Mouse (Mus musculus): ENCODE results near the gene Epha5. TPM values are rescaled to one million over a fixed set of nuclear protein-coding genes. Genes with fewer than 3 reads are reported as not detected.

Epha5 gene
- 1 to 10 TPM; 6.2 to 8.1 TPM for total RNA-seq (2021)
- long read RNA-seq, experiment 1, result 0 reads
- long read RNA-seq, experiment 2, partial matches to known transcripts, result 0 of 4 reads
- long read RNA-seq, experiment 2, other reads (novel, unspliced or antisense), result 4 of 4 reads

DNA sequence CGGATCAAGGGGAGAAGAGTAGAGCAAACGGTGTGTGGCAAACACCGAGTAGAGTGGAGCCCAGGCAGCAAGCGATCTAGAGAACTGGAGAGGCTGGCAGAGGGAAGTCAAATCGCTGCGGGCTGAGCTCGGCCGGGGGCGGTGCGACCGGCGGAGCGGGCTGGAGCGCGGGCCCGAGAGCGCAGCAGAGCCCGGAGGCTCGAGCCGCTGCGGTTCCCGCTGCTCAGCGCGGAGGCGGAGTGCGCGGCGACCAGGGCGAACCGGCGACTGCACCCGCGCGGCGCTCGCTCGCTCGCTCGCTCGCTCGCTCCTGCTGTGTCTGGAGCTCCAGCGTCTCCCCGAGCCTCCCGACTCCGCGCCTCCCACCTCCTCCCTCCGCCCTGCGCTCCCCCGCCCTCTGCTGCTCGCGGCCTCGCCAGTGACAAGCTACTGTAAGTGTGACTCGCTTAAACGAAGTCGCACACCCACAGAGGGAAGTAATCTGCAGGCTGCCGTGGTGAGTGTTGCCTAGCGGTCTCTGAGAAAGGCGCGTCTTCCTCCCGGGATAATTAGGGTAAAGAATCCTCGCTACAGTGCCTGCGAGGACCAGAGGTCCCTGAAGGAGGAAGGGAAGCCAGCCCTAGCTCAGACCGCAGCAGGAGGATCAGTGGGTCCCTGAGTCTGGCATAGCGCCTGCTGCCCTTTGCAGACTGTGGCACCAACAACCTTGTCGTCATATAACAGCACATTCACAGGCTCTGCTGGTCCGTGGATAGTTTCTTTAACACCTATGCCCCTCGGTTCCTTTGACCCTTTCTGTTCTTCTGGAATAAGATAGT lies at the start of gene Epha5:
TSS of gene Epha5 (minus strand) at position 321 of the 818 bp plus-strand sequence.
- peak; percentile 13 to 30 for DNase-seq (ENCODE audit: low spot score in 2 of 2)

DNA sequence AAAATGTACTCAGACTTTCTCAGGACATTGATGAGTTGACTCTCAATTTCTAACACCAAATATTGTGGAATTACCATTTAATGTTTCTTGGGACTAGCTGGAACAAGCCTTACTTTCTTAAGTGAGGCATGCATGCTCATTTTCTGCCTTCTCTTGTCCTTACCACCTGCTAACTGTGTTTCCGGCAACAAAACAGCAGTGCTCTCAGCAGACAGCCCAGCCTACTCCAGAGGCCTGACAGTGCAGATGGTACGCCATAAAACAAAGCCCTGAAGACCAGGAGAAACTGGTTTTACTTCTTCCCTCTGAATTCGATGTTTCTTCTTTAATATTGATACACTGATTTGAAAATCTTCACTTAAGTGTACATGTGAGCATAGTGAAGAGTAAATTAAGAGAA lies 39.0 kb upstream of the Epha5 start:
- no peak for DNase-seq (ENCODE audit: low spot score in 2 of 2)

DNA sequence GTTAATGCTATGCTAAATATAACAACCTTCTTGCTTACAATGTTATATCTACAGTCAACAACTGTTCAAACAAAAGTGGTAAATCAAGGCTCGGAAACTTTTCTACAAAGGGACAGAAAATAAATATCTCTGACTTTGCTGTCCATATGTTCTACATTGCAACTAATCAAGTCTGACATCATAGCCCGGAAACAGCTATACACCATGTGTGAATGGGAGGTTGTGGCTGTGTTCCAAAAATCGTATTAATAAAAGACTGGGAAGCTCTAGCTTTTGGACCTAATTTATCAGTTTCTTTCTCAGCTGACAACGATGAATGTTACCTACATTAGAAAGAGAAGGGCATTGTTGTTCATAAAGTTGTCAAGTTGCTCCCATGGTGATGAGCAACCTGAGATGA lies 37.5 kb upstream of the Epha5 start:
- DNase-seq (ENCODE audit: low spot score in 2 of 2), result no peak

DNA sequence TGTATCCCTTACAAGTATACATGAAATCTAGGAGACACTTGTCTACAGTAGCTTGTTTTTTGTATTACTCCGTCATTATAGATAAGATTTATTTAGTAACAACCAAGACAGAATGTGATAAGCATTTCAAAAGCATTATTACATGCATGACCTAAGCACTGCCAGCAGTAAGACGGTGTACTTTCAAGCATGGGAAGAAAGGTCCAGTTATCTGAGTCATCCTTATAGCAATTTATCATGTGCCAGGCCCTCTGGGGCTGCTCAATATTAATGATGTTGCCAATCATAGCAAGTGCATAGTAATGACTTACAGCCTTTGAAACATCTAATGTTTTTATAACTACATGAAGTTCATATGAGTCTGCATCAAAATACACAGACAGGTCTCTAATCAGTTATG lies 36.7 kb upstream of the Epha5 start:
- no peak for DNase-seq (ENCODE audit: low spot score in 2 of 2)

DNA sequence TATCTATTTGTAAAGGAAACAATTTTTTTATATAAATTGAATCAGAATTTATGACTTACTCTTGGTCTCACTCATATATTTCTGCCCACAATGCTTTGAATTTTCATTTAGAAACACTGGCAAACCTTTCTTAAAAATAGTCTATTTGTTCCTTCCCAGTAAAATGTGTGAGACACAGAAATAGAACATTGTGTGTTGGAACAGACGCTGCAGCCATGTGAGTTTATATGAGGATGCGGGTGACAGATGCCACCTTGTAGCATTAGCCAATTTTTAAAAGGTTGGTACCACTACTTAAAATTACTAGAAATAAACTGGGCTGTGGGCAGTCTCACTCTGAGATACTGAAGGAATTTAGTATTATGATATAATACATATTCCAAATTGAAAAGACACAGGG lies 23.1 kb upstream of the Epha5 start:
- DNase-seq (ENCODE audit: low spot score in 2 of 2), result no peak

DNA sequence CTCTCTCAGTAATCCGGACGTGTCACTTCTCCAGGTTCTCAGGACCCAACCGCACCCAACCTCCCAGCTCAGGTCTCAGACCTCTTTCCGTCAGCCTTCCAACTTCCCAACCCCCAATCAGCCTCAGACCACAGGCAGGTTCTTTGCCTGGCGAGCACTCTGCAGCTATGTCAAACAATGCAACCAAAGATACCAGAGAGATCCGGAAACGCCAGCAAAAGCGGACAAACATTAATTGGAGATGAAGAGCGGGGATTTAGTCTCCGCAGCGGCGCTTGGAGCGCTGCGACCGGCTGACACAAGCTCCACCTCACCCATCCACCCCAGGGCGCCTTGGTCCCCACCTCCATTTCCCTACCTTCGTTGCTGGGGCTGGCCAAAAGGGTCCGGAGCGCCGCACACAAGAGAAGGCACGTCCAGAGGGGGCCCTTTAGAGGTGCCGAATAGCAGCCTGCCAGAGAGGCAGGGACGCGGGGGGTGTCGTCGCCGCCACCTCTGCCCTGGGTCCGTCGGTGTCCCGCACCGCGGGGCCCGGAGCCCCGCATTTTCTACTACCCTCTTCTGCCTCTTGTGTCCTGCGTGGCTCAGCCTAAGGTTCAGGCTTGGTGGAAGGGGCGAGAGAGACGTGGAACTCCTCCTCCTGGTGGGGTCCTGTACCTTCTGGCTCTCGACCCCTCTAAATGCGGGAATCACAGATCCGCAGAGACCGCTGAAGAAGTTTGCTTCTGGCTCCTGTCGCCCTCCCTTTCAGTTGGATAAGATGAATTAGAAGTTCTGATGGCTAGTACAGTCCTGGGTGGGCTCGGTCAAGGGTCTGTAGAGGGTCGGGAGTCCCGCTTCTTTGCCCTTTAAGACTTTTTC lies 991 bp downstream of the Epha5 start:
- no peak for DNase-seq (ENCODE audit: low spot score in 2 of 2)

DNA sequence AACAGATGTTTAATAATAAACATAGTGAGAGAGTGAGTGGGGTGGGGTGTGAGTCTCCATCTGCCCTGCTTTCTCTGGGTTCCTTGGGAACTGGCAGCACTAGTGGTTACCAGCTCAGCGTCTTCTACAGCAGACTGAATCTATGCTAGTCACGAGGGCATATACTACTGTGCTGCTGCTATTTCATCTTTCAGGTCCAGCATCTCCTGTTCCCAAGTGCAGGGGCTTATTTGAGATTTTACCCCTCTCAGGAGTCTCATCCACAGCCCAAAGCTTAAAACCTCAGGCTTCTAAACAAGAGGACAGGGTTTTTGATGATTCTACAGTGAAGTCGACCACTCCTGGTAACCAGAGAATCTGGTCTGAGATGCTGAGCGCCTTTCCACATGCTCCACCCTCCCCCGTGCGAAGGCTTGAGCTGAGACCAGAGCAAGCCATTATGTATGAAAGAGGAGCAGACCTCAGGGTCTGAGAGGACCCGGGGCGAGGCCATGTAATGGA lies 2.2 kb downstream of the Epha5 start:
- no peak for DNase-seq (ENCODE audit: low spot score in 2 of 2)

DNA sequence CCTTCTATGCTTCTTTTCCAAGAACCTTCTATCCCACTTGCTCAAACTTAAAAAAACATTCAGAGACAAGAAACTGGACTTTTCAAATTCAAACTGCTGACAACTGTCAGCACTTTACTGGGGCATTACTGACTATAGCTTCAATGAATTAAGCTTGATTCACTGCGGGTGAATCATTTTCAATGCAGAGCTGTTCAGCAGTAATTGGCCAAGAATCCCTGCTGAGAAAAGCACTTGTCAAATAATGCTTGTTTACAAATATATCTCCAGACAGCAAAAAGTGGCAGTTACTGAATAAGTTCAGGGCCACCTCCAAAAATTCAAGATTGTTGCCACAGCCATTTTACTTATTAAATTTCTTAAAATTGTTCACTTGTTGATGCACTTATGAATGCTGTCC lies 4.2 kb downstream of the Epha5 start:
- no peak for DNase-seq (ENCODE audit: low spot score in 2 of 2)

DNA sequence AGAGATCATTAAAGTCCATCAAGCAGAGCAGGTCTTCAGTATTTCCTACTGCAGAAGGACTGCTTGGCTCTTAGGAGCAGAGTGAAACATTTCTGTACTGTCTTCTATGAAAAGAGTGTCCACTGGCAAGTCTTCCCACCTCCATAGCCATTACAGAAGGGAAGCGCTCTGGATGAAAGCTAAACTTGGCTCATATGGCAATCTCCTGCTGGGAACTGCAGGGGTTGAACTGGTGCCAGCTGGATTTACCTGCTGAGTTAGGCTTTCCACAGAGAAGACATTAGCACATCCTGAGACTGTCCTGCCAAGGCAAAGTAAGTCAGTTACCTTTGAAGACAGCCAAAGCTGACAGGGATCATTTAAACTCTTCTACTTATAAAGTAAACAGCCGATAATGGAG lies 8.8 kb downstream of the Epha5 start:
- no peak for DNase-seq (ENCODE audit: low spot score in 2 of 2)

DNA sequence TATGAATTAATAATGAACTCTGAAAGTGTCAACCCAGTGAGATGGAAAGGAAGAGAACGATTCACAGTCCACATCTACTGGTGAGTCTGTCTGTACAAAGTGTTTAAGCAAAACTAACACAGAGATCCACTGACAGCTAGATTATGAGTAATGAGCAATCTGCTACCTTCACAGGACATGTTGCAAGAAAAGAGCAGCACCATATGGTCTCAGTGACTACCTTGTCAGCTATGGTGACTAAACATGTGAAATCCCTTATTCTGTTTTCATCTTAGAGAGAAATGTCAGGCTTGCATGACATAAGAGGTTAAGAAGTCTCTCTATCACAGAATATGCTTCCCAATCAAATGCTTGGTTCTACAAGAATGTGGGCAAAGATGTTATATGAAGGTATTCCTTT lies 20.1 kb downstream of the Epha5 start:
- DNase-seq (ENCODE audit: low spot score in 2 of 2), result no peak

DNA sequence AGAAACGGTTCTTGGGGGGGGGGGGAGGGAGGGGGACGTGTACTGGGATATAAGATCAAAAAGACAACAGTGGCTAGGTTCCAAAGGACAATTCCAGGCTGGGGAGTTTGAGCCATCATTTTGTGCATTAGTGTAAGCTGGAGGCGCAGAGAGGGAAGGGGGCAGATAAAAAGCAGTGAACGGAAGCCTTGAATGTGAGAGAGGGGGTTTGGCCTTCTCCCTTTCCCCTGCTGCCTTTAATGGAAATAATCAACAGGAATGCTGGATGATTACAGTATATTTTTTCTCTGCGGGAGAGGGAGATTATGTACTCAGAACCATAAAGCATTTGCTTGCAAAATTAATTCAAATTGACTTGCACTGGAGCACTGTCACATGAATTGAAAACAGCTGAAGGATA lies 51.8 kb downstream of the Epha5 start:
- DNase-seq (ENCODE audit: low spot score in 2 of 2), result no peak

DNA sequence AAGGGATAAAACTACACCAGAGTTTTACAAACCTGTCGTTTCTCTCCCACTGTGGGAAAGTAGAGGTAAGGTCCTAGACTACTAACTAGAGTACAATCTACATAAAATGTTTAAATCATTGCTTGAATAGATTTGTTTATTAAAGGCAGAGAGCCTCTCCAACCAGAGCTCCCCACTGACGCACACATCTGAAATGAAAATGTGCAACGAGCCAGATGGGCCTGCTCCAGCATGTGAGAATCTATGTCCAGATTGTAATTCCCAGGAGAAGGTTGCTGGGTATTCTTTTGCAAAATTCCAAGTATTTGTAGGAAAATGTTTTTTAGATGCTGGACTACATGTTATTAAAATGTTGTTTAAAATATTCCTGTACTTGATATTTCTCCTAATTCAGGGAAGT lies 57.8 kb downstream of the Epha5 start:
- no peak for DNase-seq (ENCODE audit: low spot score in 2 of 2)

DNA sequence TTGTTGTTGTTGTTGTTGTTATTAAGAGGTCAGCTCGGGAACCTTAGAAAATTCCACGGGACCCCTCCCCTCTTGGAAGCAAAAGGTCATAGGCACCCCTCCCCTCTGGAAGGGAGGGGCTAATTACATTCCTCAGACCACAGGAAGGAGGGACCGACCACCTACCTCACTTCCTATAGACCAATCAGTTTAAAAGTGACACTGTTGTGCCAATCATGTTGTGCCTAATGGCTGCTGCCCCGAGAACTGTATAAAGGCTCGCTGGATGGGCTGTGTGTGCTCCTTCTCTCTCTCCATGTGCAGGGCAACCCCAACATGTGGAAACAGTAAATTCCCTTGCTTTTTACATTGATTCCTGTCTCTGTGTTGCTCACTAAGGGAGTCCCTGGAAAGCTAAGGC lies 64.1 kb downstream of the Epha5 start:
- no peak for DNase-seq (ENCODE audit: low spot score in 2 of 2)

DNA sequence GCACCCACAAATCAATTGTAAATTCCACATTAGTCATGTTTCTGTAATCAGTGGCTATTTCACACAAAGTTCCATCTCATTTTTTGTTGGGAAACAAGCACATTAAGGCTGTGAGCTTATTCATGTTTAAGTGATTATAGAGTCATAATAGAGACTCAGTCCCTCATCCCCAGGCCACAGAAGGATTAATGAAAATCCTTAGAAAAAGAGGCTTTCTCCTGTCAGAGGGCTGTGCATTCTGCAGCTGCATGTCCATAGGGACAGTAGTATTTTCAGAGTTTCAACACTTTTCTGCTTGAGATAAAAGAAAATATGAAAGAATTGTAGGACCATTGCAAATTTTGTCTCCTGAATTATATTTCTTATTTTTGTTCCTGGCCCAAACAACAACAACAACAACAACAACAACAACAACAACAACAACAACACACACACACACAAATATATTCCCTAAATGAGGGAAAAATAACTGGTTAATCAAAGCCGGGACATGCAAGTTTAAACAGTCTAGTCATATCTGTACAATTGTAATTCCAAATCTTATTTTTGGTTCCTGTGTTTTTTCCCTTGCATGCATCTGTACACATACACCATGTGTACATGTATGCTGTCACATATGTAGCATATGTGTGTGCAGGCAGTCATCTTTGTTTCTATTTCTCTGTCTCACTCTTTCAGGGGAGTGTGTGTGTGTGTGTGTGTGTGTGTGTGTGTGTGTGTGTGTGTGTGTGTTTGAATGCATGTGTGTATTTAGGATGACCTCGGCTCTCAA lies 70.3 kb downstream of the Epha5 start:
- no peak for DNase-seq (ENCODE audit: low spot score in 2 of 2)

DNA sequence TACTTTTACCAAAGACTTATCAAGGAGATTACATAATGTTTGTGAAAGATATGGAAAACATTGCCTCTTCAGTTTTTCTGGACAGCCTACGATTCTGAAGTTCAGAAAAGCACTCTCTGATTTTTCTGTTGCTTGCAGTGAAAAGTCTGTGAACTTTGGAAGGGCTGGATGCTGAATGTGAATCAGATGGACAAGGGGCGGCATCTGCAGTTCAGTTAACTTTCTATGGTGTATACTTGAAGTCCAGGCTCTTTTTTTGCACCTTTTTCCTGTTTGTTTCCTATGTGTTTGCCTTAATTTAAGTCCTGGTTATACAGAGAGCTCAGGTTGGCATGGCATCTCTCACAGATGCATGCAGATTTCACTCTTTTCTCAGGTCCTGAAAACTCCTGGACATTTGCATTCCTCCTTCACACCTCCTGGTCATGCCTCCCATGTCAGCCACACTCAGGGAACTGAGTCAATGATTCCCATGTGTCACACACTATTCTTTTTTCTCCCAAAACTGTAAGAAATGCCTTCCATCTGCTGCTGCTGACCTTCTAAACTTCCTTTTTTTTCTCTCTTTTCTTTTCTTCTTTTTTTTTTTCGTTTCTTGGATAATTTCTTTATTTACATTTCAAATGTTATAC lies 81.2 kb downstream of the Epha5 start:
- DNase-seq (ENCODE audit: low spot score in 2 of 2), result no peak

DNA sequence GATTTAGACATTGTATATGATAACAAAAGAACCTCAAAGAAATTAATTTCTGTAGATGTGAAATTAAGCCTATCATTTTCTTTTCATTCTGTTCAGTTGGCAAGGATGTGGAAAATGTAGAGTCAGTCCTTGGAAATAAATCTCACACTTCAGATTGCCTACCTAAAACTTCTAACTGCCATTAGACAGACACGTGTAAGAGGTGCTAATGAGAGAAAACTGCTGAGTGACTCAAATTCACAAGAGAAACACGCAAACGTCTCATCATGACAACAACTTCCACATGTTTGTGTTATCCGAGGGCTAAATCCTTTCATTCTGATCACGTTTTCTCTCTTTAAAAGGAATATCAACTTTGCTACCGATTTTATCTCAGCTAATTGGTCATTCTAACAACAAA lies 82.7 kb downstream of the Epha5 start:
- DNase-seq (ENCODE audit: low spot score in 2 of 2), result no peak

DNA sequence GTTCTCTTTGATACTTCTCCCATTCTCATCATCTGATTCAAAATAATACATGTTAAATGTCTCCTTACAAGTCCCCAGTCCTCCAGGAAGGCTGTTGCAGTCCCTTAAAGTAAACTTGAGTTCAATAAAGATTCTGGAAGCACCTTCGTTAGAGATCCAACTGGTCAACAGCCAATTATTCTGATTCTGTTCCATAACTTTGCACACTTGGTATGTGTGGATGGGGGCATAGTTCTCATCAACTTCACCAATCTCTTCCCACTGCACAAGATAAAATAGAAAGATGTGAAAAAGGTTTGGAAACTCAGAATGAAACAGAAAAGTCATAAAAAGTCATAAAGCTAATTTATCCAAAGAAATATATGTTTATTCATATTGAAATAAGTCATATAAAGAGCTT lies 85.6 kb downstream of the Epha5 start:
- no peak for DNase-seq (ENCODE audit: low spot score in 2 of 2)

DNA sequence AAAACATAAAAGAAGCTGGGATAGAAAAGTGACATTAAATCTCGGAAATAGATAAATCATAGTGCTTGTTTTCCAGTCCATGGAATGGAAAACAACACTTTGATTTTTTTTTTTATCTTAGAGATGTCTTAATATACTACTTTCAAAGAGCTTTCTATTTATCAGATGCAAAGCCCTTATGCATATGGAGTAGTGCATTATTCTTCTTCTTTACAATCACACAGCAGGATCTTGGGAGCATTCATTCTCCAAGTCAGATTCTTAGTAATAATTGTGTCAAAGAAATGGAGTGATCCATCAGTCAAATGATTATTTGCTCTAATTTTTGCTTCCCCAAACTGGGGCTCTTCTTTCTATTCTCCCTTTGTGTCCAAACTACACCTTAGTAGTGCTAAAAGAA lies 96.6 kb downstream of the Epha5 start:
- no peak for DNase-seq (ENCODE audit: low spot score in 2 of 2)

DNA sequence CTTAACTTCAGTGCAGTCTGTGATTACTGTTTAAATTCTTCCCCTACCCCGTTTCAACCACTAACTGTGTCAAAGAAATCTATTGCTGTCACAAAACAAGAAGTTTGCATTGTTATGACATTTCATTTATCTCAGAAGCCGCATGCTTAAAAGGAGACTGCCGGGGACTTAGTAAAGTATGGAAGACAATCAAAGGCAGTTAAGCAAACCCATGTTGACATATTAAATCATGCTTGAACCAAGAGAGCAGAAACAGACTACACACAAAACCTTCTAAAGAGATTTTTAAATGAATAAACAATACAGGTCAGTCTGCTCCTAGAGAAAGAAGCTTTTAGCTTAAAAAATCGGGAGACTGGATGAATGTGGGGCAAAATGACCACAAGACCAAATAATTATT lies 97.0 kb downstream of the Epha5 start:
- DNase-seq (ENCODE audit: low spot score in 2 of 2), result no peak

DNA sequence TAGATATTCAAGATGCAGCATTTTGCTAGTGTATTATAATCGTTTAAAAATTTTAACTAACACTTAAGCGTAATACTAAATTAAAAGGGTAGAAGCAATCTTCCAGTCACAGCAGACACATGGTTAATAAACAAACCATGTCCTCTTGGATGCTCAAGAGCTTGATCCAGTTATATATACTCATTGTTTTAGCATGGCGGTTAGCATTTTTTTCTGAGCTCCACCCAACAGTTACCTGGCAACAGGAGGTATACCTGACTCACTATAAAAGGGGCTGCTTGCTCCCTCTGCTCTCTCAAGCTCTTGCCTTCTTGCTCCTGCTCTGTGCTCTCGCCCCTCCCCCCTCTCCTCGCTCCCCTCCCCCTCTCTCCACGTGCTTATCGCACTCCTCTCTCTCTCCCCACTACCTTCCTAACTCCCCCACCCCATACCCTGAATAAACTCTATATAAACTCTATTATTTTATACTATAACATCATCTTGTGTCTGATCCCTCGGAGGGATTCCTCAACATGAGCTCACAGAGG lies 98.3 kb downstream of the Epha5 start:
- no peak for DNase-seq (ENCODE audit: low spot score in 2 of 2)

DNA sequence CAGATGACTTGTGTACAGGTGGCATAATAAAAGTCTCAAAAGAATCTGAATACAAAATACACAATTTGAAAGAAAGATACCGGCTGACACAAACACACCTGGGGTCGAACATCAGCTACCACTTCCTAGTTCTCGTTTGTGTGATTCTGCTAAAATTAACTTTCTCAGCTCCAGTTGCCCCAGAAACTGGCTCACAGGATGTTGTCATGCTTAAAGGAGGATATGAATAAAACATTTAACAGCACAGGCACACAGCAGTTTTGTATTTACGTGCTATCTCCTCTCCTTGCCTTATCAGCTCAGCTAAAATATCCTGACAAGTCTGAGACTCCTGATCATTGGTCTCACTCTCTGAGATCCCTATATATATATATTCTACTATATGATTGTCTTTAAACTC lies 99.3 kb downstream of the Epha5 start:
- no peak for DNase-seq (ENCODE audit: low spot score in 2 of 2)
